Mouse (Mus musculus) brain, embryonic 18.5 days (tissue): ENCODE data around the gene Ydjc.
A peak's percentile ranks its signal among the peaks of the same experiment; 100 is the strongest.
"Not testable (repeated sequence)": the region's sequence is repeated elsewhere in the genome, so short reads cannot be mapped to it uniquely, and the experiment has no call there.

Source experiments
- DNase-seq: peaks from one replicate; pipeline ENCODE4 v3.0.0-alpha.2; 2012; ENCODE audit warnings: low read depth, low spot score

Ydjc gene

DNA sequence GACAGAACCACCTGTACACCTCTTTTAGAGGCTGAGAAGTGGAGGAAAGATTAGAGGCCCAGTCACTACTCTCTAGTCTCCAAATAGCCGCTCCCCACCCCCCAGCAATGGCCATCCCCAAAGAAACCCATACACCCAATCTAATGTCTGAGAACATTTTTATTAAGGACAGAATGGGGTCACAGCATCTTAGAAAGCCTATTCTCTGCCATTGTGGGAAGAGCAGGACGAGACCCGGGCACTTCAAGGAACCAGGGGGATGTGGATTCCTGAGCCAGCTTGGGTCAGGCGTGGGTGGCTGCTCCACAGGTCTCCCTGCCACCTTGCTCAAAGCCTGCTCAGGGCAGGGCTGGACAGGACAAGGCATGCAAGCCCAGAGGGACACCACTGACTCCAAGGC lies 7.5 kb downstream of the Ydjc start:
- no peak for DNase-seq

DNA sequence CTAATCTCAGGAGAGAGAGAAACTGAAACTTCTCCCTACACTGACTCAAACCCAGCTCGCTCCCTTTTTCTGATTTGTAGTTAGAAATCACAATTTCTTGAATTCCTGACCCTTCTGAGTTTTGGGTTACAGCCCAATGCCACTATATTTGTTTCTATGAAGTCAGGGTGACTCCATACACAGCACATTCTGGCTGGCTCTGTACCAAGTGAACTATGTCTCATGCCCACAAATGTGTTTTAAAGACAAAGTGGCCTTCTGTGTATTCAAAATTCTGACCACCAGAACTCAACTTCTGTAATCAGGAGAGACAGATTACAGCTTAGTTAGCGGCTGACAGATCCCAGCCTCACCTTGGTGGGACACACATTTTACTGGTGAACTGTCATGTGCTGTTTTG lies 9.9 kb downstream of the Ydjc start:
- DNase-seq: no peak

DNA sequence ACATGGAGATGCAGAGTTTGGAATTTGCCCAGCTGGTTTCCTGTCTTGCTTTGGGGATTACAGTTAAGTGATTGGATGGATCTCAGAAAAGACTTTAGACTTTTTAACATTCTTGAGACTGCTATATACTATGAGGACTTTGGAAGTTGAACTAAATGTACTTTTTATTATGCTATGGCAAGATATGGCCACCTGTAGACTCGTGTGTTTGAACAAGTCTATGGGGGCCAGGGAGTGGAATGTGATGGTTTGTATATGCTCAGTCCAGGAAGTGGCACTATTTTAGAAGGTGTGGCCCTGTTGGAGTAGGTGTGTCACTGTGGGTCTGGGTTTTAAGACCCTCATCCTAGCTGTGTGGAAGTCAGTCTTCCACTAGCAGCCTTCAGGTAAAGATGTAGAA lies 21.1 kb downstream of the Ydjc start:
- not testable (repeated sequence) for DNase-seq

DNA sequence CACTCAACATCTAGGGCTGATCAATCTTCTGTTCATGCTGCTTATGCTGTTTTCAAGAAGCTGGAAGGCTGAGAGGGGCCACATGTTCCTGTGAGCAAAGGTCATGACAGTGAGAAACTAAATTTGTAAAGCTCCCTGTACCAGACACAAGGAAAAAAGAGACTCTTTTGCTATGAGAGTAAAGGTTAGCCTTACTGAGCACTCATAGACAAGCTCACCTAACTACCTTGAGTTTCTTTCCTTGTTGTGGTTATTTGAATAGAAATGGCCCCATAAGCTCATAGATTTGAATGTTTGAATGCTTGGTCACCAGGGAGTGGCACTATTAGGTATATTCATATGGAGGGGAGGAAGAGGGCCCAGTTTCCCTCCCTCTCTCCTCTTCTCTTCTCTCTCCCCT lies 22.8 kb downstream of the Ydjc start:
- DNase-seq: no peak

DNA sequence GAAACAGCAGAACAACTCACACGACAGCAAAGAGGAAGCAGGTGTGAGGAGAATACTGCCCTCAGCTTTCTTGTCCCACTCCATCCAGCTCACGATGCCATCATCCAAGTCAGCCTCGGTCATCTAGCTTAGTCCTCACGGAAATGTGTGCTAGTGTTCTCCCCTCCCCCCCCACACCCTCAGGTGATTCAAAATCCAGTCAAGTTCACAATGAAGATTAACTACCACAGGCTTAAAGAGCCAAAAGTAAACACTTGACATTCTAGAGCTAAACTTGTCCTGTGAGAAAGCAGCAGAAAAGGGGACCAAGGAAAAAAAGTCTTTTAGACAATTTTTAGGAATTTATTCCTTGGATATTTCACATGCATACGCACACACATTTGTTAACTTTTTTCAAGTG lies 23.6 kb downstream of the Ydjc start:
- DNase-seq: no peak

DNA sequence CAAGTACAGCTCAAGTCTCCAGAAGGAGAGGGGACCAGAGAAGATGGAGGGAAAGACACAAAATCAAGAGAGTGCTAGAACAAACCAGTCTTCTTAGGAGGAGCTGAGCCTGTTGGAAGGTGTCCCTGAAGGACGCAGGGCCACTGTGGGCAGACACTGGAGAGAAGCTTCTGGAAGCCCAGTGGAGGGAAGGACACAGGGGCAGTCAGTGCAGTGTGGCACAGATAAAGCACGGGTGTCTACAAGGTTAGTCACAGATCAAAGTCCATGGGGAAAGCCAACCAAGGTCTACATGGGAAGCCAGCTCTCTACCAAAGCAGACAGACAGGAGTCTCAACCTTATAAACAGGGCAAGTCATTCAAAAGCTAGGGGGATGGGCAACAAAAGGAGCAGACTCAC lies 31.3 kb downstream of the Ydjc start:
- DNase-seq: no peak

DNA sequence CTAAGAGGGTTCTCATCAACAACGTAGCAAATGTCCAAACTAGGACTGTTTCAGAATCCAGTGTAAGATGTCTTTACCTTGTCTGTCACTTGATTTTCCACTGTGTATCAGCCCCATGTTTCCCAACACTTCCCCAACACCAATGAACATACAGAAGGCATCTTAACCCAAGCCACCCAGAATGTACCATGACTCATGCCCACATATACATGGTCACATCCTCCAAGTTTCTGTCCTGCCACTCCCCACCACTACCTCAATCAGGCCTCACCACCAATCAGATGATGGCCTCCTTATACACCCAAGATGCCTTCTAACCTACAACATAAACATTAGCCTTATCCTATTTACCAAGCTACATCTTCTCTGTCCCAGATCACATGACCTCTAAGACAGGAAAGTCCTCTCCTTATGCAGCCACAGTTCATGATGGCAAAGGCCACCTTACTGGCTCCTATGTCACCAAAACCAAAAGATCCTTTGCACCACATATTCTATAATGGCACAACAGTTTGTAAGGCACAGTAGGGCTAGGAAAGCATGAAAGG lies 33.3 kb downstream of the Ydjc start:
- no peak for DNase-seq

DNA sequence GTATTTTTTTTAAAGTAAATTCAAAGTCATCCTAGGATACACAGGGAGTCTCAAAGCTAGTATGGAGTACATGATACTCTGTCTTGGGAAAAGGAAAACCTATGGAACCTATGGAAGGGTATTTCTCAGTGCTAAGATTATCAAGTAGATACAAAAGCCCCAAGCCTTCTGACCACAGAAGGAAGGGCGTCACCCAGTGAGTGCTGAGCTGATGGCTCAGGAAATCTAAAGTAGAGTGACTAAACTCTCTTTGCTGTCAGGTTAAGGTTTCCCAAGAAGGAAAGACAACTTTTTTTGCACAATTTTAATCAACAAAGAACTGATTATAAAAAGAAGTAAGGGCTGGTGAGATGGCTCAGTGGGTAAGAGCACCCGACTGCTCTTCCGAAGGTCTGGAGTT lies 35.3 kb downstream of the Ydjc start:
- no peak for DNase-seq

DNA sequence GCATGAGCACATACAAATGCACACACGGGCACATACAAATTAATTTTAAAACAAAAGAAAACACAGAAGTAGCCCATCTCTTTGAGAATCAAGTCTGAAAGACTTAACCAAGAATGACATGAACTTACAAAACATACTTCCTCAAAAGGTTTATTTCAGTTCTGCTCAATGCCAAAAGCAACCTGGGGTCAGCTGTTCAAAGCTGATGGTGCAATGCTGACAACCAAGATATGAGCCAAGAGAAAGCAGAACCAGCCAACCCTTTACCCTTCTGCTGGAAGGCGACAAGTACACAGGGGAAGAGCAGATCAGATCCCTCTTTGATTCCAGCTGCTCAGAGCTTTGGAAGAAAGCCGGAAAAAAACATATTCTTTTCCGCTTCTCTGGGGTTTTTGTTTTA lies 37.0 kb downstream of the Ydjc start:
- no peak for DNase-seq

DNA sequence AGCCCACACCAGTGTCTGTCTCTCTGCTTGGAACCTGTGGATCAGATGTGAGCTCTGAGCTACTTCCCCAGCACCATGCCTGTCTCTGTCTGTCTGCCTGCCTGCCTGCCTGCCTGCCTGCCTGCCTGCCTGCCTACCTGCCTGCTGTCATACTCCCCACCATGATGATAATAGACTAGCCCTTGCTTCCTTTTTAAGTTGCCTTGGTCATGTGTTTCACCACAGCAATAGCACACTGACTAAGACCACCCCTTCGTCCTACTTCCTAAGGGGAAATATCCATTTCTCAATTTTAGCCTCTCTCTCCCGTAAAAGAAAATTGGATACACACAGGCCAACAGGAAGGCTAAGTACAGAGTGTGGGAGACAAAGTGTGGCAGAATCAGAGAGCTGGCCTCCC lies 37.7 kb downstream of the Ydjc start:
- DNase-seq: no peak

DNA sequence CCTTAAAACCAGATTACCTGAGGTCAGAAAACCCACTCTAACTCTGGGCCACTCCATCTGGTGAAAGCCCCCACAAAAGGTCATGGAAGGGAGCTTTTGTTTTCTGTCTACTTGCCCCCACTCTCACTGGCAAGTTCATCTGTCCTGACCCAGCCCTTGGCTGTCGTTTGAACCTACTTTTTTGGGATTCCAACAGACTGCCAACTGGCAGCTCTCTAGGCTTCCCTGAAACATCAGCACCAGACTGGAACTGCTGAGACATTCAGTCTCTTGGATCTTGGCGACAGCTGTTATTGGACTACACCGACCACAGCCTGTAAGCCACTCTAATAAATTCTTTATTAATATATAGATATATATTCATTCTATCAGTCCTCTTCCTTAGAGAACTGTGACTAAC lies 38.6 kb downstream of the Ydjc start:
- no peak for DNase-seq

DNA sequence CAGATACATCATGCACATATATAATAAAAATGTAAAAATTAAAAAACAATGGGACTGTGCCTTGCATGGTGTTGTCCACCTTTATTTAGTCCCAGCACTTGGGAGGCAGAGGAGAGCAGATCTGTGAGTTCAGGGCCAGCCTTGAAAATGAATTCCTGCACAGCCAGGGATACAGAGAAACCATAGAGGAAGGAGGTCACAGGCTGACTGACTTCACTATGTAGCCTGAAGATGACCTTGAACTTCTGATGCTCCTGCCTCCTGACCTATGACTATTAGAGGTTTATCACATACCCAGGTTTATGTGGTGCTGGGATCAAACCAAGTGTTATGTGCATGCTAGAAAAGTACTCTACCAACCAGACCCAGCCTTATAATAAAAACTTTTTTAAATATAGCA lies 41.1 kb downstream of the Ydjc start:
- no peak for DNase-seq

DNA sequence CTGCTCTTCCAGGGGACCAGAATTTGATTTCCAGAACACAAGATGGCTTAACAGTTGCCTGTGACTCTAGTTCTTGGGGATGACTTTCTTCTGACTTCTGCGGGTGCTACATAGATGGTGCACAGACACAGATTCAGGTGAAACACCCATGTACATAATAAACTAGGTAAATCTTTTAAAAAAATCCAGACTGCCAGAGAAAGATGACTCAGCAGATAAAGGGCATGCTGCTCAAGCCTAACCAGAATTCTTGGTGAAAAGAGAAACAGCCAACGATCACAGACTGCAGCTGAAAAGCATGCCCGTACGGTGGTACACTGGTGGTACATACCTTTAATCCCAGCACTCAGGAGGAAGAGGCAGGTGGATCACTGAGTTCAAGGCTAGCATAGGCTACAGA lies 49.4 kb downstream of the Ydjc start:
- DNase-seq: no peak

DNA sequence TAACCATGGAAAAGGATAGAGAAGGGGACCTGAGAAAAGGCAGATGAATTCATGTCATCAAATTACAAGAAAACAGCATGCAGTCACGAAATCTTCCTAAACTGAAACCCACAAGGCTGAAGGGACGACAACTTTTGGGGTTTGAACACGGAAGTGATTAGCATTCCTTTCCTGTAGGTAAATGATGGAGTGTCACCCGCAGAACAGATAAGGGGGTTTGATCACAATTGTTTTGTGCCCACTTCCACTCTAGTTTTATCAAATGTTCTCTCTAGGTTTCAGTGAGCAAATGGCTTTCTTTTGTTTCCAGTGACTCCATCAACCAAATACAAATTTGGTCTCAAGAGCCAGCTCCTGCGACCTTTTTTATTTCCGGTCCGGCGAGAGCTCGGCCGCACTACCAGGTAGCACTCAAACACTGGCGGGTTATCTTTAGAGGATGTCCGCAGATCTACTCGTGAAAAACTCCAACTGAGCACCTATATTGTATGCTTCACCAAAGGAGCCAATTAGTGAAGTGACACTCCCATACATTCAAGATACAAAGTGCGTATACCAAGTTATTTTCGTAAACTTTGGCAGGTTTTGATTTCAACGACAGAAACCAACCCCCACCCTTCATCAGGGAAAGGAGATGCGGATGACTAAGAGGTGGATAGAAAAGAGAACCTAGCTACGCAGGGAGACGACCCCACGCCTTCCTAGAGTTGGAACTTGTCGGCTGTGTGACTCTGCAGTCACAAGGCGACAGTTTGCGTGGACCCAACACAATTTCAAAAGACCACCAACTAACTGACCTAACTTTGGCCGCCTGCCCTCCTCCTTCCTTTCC lies 55.9 kb downstream of the Ydjc start:
- no peak for DNase-seq

DNA sequence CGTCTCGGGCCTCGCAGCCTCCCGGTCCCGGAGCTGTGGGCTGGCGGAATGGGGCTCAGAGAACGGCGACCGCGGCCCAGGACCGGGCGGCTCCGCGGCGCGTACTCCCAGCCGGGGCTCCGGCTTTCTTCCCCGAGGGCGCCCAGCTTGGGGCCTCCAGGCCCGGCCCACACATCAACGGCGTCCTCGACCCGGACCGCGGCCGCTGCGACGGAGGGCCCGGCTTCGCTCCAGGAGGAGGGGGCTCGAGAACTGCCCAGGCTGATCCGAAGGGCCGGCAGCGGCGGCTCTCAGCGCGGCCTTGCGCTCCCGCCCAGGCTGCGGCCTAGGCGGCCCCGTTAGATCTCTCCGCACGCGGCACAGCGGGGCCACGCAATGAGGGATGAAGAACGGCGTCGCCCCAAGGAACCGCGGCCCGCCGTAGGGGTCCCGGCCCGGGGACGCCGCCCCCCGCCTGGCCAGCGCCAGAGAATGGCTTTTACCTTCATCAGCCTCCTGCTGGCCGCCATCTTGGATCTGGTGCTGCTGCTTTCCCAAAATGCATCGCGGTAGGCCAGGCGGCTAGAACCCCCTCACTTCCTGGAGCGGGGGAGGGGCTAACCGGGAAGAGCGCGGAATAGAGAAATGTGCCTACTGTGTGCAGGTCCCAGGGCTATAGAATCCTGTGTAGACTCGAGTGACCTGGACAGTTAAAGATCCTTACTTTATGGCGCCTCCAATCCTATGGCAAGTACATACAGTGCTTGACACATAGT lies 56.7 kb downstream of the Ydjc start:
- peak; percentile 71 for DNase-seq

DNA sequence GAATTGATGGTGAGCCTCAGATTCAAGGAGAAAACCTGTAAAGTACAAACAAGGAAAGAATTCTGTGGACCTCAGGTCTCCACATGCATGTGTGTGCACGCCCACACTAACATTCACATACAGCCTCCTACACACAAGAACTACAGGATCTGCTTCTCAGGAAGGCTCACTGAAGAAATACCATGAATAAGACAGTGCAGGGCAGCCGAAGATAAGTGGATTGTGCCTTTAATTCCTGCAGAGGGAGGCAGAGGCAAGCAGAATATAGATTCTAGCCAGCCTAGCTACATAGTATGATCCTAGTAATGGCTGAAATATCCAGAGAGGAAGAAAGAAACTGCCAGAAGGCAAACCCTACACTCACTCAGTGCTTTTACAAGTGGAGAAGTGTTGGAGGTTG lies 57.6 kb downstream of the Ydjc start:
- no peak for DNase-seq

DNA sequence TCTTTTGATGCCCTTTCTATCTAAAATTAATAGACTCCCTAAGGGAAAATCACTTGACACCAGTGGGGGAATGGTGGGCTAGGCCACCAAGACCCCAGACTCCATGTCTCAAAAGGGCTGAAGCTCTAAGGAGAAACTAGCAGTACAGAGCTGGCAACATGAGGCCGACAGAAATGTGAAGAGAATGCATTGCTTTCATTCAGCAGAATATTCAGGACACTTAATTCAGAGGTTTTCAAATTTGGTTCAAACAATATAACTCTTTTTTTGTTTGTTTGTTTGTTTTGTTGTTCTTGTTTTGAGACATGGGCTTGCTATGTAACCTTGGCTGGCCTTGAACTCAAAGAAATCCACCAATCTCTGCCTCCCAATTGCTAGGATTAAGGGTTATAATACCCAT lies 58.1 kb downstream of the Ydjc start, which contains the start of gene Ube2l3:
TSS of gene Ube2l3 (minus strand) at position 101 of the 400 bp plus-strand sequence.
- no peak for DNase-seq

DNA sequence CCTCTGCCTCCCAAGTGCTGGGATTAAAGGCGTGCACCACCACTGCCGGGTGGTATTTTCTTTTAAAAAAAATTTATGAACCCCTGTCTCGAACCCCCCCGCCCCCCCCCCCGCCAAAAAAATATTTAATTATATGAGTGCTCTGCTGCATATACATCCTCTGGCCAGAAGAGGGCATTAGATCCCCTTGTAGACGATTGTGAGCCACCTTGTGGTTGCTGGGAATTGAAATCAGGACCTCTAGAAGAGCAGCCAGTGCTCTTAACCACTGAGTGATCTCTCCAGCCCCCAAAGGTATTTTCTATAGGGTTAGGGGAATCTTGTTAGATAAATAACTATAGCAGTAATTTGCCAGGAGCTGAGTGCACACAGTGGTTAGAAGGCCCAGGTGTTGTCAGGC lies 60.6 kb downstream of the Ydjc start:
- no peak for DNase-seq

DNA sequence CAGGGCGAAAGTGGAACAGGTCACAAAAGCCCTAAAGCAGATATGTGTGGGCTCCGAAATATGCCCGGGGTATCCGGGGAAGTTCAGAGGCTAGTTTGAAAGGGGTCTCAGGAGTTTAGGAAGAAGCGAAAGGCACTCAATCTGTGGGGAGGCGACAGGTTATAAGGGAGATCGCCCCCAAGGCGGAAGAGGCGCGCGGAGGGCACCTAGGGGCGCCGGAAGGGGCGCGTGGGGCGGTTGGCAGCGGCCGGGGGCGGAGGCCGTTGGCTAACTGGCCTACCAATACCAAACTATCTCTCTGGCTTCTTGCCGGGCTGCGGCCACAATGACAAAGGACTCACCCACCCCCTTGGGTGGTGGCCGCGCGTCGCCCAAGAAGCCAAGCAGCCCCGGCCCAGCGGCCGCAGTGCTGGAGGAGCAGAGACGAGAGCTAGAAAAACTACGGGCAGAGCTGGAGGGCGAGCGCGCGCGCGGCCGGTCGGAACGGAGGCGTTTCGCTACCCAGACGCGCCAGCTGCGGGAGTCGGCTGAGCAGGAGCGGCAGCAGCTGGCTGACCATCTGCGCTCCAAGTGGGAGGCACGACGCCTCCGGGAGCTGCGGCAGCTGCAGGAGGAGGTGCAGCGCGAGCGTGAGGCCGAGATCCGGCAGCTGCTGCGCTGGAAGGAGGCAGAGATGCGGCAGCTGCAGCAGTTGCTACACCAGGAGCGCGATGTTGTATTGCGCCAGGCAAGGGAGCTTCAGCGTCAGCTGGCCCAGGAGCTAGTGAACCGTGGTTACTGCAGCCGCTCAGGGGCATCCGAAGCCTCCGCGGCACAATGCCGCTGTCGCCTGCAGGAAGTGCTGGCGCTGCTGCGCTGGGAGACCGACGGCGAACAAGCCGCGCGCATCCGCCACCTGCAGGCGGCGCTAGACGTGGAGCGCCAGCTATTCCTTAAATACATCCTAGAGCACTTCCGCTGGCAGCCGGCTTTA lies 64.3 kb downstream of the Ydjc start, which contains the start of gene Rimbp3:
TSS of gene Rimbp3 (plus strand) at position 215 of the 973 bp plus-strand sequence.
- DNase-seq: no peak

DNA sequence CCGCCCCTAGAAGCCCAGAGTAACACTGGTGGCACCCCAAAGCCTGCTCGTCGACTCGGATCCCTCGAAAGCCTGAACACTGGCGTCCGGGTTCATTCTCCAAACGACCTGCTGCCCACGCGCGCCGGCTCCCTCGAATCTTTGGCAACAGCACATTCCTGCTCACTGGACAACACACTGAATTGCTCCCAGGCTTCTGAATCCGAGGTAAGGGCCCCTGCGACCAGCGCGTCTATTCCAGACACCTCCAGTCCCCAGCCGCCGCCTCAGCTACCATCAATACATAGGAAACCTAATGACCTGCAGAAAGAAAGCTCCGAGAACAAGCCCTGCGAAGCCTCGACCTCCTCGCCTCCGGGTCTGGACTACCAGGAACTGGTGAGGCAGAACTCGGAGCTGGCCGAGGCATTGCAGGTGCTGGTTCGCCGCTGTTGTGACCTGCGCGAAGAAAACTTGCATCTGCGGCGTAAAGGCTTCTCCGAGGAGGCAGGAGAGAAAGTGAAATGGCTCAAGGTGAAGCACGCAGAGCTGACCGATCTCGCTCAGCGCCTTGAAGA lies 65.1 kb downstream of the Ydjc start:
- no peak for DNase-seq
